Mouse (Mus musculus): Measurements from ENCODE around the gene Pip5k1b.

GRCm38 (mm10) chr19:24519732-24520409 is 35.8 kb downstream of the Pip5k1b start:
- TF ChIP-seq POLR2A (IDR thresholded peaks at IDR 0.05; ENCODE audit: low read depth, low read length), result no peak
- TF ChIP-seq CTCF (IDR thresholded peaks at IDR 0.05; ENCODE audit: borderline replicate concordance, insufficient read depth, low read length), result no peak
